Mouse (Mus musculus) cerebellum, adult 8-10 months (tissue): ENCODE data around the gene Tsn.

Experiments used
- DNase-seq: peaks from one replicate; pipeline ENCODE4 v3.0.0; 2022

Gene Tsn

DNA sequence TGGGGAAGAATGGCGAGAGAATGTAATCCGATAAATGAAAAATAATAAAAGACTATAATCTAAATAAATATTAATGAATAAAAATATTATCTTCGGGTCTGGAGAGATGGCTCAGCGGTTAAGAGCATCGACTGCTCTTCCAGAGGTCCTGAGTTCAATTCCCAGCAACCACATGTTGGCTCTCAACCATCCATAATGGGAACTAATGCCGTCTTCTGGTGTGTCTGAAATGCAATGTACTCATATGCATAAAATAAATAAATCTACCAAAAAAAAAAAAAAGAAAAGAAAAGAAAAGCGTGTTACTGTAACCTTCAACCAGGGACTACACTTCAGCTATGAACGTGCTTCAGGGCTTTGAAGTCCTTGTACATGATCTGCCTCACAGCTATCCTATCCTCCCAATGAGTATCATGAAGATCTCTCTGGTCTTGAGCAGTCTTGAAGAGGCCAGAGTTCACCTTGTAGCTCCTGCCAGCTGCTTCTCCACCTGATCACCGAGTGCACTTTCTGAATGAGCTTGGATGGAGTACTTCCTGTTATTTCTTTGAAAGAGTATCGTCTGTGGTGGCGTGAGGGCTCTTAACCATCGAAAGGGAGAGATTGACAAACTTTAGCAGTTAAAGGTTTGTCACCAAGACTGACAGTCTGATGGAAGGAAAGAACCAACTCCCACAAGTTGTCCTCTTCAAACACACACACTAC is at the start of gene Tsn:
Tsn (minus strand) TSS at position 118 of the 705 bp plus-strand sequence.
- no peak for DNase-seq

DNA sequence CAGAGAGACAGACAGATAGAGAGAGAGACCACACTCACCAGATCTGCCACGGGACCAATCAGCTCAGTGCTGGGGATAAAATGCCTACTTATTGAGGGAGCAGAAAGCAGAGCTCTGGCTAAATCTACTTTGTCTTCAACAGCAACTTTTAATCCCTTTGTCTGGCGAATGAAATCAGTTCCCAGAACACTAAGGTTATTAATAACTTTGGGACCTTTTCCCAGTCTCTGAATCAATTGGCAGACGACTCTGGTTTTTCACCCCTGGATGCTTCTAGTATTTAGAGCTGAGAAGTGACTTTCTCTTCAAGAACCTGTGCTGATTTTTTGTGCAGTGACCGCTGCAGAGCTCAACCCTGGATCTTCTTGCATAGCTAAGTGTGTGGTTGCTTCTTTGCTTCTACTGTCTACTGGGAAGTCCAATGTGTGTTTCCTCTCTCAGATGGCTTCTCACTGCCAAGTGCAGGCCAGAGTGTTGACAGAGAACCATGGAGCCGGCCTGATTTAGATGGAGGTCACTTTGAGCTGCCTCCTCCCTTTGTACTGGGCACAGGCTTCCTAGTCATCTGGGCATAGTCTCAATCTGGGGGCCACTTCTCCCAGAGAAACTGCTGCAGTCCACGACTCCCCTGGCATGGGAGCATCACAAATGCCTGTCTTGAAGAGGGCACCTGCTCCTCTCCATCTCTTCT is 47.7 kb upstream of the Tsn start:
- DNase-seq = peak; percentile 6

DNA sequence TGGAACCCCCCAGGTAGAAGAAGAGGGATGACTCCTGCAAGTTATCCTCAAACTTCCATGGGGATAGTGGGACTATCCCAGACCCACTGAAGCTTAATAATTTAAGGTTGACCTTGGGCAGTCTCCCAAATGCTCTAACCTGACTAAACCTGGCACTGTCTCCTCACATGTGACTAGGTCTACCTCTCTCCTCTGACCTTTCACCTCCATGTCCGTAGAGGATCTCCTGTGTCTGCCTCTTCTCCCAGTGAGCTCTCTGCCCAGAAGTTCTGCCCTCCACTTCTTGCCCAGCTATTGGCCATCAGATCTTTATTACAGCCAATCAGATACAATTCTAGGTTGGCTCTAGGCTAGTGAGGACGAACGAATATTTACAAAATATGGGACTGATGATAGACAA is 38.4 kb upstream of the Tsn start:
- DNase-seq = no peak

DNA sequence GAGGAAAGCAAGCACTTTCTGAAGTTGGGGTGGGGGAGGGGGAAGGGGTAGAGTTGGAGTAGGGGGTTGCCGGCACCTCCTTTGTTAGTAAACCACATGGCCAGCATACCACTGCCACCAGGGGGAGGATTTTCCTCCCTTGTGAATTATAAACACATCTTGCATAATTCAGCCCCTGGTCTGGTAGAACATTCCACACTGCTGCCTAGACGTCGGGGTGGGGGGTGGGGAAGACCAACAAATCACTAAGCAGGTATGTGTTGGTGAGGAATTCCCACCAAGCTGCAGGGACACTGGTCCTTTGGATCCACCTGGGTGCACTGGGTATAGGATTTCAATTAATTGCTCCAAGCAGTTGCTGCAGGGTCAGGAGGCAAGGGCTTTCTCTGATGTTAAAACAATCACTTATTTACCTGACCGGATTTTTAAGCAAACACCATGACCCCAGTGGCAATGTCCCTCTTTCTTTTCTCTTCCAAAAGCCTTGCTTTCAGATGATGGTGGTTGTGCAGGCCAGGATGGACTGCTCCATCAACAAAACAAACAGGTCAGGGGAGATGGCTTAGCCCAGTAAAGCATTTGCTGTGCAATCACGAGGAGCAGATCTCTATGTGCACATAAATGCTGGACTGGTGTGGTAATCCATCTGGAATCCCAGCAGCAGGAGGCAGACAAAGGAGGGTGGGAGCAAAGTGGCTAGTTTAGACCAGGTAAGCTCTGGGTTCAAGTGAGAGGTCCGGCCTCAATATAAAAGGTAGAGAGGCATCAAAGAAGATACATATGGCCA is 32.3 kb upstream of the Tsn start:
- DNase-seq = no peak

DNA sequence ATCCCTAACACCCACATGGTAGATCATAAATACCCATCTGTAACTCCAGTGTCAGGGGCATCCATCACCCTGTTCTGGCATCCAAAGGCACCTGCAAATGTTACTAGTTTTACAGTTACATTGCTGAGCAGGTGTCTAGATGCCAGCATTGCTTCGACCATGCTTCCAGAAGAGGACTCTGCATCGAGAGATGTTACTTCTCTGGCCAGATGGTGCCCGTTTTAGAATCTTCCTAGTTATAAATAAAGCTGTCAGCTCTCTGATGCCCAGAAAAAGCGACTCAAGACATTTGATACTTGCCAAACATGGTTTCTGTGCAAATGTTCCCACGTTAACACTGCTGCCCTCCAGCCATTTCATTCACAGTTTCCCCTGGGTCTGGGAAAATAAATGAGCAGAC is 26.4 kb upstream of the Tsn start:
- DNase-seq = no peak

DNA sequence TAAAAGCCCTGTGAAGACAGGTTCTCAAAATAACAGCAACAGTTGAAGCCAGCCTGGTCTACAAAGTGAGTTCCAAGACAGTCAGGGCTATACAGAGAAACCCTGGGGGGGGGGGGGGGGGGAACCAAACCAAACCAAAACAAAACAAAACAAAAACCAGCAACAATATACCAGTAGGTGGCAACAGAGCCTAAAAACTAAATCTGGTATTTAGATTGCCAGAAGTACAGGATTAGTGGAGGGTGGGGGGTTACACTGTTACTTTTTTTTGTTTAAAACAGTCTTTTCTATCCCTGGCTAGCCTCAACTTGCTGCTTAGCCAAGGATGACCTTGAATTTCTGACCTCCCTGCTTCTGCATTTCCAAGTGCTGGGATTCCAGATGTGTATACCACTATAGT is 24.3 kb upstream of the Tsn start:
- no peak for DNase-seq

DNA sequence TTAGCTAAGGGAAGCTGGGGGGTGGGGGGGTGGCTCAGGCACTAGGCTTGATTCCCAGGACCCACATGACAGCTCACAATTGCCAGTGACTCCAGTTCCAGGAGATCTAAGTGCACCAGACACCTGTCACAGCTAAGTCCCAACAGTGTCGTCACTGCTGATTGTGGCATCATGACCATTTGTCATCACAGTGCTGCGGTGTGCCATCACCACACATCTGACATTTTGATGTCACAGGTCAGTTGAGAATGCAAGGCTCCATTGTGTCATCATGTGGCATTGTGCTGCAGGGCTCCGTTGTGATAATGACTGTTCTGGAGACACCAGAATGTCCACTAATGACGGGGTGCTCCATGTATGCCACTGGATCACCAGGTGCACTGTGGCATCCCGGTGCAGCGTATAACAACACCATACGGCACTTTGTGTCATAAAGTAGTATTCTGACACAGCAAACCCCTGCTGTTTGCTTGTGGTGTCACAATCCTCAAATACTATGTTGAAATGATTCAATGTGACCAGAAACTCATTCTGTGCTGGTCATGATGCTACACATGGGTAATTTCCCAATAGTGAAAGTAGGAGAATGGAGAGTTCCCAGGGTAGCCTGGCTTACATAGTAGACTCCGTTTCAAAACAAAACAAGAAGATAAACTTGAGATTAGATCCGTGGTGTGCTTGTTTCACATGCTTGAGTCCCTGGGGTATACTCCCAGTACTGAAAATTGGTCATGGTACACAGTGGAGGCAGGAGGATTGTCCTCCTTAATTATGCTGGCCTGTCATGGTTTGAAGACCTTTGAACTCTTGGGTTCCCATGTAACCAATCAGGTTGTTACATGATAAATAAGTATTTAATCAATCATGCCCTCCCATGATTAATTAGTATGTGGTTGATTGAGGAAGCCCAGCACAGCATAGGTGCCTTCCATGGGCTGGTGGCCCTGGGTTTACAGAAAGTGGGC is 23.5 kb upstream of the Tsn start:
- DNase-seq = no peak

DNA sequence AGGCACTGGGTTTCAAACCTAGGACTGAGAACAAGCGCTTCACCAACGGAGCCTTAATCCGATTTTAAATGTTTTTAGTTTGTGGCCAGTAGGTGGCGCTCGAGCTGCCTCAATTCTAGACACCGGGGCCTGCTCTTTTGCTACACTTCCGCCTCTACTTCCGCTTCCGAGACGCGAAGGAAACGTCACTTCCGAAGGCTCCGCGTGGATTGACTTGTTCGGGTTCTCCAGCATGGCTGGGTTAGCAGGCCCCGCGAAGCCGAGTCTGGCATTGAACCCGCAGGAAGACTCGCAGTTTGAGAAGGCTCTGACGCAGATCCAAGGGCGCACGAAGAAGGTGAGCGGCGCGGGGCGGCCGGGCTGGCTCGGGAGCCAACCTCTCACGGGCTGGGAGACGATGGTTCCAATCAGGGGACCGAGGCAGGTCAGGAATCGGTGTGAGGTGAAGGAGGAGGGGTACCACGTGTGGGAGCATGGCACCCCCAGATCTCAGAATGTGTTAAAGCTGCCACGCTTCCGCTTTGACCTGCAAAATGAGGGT is 10.2 kb upstream of the Tsn start, which contains the start of gene Nifk:
Nifk (plus strand) TSS at position 179 of the 541 bp plus-strand sequence.
- peak; percentile 93 for DNase-seq

DNA sequence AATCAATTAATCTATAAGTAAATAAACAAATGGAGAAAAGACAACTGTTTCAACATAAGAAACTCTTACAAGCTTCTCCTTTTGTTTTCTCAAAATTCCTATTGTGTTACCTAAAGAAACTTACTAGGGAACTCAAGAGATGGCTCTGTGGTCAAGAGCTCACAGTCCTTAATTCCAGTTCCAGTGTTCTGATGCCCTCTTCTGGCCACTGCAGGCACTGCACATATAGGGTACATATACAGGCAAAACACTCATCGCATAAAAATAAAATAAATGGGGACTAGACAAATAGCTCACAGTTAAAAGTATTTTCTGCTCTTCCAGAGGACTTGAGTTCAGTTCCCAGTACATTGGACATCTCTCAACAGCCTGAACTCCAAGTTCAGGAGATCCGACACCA is 9.2 kb upstream of the Tsn start:
- peak; percentile 16 for DNase-seq

DNA sequence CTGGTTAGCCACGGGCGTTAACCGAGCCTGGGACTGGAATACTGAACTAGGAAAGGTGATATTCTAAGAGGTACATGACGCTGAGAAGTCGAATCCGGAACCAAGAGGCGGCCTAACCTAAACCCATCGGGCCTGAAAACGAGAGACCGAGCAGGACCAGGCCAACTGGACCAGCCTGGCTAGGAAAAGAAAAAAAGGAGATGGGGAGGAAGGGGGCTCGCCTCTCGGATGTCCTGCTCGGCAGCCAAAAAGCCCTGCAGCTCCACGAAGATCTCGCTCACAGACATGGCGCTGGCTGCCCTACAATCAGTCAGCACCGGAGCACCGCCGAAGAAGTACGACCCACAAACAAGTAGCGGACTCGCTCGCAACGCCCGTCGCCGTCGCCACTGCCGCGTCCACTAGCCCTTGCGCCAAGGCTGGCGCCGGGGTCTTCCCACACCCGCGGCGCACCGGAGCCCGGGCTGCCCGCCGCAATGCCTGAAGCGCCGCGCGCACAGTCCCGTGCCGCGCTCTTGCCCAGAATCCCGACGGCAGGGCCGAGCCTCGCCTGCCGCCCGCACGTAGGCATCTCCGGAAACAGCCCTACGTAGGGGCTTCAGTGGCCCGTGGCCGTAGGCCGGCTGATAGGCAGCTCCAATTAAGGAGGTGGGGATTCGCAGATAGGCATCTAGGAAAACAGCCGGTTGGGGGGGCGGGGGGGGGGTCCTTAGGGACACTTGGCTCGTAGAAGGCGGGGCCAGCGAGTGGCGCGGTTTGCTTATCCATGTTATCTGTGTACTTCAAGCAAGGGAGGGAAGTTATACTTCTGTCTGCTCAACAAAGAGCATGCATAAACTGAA is 538 bp downstream of the Tsn start:
- peak; percentile 89 for DNase-seq

DNA sequence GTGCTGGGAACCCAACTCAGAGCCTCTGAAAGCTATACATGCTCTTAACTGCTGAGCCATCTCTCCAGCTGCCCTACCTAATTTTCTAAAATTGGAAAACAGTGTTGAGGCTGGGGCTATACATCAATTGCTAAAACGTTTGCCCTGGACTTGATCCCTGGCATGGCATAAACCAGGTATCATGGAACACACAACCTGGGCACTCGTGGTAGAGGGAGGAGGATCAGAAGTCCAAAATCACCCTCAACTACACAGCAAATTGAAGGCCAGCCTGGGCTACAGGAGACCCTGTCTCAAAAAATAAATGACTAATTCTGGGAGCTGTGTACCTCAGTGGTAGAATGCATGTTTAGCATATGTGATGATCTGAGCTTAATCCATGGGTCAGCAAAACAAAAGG is 13.8 kb downstream of the Tsn start:
- no peak for DNase-seq

DNA sequence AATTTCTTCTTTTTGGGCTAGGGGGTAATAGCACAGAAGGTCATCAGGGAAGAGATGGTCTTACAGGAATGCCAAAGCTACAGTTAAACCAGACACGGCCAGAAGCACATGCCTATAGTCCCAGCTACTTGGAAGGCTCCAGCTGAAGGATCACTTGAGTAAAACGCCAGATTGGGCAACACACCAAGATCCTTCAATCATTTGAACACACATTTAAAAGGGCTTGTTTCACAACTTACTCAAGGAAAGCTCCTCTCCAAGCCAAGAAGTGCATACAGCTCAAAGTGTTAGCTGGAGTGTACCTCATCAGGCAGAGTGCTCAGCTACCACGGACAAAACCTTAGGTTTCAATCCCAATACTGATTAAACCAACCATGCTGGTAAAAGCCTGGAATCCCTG is 14.9 kb downstream of the Tsn start:
- DNase-seq = no peak

DNA sequence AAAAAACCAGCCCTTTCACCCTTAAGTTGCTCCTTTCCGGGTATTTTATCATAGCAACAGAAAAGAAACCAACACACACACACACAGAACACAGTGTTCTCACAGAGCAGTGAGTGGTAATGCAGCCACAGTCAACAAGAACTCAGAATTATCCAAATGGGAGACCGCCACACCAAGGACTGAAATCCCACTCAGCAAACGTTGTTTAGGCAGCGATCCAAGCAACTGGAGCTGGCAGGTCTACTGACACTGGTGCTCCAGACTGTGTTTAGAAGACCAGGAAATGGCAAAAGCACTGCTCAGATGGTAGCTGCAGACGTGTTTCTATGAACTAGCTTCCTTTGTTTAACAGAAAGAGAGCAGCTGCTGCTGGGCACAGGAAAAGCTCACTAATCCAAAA is 16.7 kb downstream of the Tsn start:
- DNase-seq = no peak

DNA sequence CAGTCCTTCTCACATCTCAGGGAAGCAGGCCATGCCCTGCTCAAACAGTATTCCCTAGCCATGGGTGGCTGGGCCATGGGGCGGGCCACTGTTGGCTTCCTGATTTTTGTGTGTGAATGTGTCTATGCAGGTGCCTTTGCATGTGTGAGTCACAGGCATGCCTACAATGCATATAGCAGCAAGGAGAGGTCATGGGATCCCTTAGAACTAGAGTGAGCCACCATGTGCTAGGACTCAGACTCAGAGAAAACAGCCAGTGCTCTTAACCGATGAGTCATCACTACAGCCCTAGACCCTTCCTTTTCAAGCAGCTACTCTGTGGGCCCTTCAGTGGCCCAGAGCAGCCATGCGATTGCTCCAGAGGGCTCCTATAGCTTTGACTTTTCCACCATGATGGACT is 17.3 kb downstream of the Tsn start:
- no peak for DNase-seq

DNA sequence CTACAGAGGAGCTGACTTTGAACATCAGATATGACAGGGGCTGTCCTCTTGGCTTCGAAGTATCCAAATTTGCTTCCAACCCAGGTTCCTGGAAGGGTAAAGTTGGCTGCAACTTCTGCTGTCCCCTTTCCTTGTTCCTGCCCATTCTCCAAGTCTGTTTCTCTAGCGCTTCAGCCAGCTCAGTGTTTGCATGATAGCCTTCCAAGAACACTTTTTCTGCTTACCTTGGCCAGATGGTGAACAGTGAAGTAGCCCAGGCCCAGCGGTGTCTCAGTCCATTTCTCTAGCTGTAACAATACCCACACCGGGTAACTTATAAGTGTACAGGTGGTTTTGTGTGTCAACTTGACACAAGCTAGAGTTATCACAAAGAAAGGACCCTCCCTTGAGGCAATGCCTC is 19.2 kb downstream of the Tsn start:
- DNase-seq = no peak

DNA sequence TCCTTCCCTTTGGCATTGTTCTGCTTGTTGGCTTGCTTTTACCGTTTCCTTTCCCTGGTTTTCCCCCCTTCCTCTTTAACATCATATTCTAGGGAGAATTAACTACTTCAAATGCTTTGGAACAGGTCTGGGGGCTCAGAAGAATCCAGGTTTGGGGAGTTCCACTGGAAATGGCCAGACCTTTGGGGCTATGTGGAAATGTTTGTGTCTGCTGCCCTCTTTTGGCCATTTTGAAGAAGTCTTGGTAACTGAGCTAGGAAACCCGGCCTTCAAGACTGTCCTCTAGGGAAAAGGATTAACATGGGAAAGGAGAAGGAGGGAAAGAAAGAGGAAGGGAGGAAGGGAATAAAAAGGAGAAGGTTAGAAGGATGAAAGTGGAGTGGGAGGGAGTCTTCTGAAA is 36.4 kb downstream of the Tsn start:
- no peak for DNase-seq

DNA sequence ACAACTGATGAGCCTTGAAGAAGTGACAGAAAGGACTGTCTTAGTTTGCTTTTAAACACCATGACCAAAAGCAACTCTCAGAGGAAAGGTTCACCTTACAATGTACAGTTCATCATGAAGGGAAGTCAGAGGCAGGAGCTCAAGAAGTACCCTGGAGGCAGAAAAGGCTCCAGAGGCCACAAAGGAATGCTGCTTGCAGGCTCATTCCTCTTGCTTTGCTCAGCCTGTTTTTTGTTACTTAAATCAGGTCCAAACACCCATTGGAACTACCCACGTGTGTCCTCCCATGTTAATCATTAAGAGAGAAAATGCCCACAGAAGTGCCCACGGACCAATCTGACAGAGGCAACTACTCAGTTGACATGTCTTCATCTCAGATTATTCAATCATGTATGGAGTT is 59.6 kb downstream of the Tsn start:
- no peak for DNase-seq
